Mouse (Mus musculus) c-Kit-positive CD71-positive TER-119-negative erythroid progenitor cells, embryonic 14.5 days (primary cell): Measurements from ENCODE around the gene Tmco1.

Experiments used
- DNase-seq: peaks from one replicate; pipeline ENCODE4 v3.0.0-alpha.2; 2013; ENCODE audit warnings: low read depth

The Tmco1 gene

GRCm38 (mm10) chr1:167374003-167374784, 66.0 kb downstream of the Tmco1 start:
- DNase-seq = no peak

DNA sequence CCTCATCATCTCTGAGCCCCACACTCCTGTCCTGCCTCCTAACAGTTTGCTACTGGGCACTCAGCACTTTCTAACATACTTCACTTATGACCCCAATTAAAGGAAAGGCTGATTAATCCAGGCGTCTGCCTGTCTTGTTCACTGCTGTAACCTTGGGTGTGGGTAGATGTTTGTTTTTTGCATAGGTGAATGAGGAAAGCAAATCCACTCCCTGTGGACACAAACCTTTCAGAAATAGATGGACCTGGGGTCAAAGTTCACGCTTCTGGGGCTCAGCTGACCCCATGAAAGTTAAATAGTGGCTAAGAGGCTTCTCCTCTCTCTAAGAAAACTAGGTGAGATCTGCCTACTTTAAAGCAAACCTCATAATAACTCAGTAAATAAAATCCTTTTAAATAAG, 66.8 kb downstream of the Tmco1 start:
- no peak for DNase-seq

DNA sequence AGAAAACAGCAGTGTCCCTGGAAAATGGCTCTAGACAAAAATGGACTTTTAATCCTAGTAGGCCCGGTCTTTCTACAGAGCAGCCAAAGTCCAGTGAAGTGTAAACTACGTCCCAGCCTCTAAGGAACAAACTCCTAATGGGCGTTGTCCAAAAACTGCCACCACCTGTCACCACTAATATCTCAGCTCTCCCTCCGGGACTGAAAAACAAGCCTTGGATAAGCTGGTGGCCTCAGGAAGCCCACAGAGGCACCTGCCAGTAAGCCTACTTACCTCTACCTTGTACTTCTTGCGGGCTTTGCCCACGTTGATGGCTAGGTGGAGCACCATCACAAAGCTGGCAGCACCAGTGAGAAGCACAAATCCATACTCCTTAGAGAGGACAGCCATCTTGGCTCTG, 69.8 kb downstream of the Tmco1 start:
- DNase-seq = no peak

DNA sequence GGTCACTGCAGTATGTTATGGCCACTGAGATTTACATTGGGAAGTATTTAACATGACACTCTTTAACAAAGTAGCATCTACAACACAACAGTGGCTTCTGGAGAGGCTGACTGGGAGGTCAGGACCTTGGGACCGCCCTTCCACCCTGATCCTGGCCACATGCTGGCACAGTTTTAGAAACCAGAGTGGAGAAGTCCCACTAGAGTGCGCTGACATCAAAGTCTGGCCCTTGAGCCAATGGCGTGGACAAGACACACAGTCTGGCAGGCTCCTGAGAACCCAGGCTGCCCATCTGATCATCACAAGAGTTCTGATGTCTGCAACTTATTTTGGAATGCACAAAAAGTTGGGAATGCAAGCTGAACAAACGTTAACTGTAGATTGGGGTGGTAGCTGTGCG, 71.6 kb downstream of the Tmco1 start:
- no peak for DNase-seq

DNA sequence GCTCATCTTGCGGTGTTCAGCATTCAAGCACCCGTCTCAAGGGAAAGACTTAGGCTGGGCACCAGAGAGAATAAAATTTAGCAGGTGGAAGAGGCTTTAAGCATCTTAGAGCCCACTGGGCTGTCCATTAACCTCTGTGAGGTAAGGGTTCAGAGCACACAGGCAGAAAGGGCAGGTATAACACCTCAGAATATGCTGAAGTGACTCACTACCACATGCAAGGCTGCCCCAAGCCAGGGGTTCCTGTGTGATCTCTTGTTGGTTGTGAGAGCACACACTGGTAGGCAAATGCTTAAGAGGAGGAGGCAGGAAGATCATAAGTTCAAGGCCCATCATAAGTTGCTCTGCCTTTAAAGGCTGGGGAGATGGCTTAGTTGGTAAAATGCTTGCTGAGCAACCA, 72.0 kb downstream of the Tmco1 start:
- DNase-seq = no peak

- DNase-seq = no peak
Observed at GRCm38 (mm10) chr1:167381050-167382015, 73.2 kb downstream of the Tmco1 start.

- DNase-seq = no peak
Observed at GRCm38 (mm10) chr1:167382316-167382715, 74.1 kb downstream of the Tmco1 start.

GRCm38 (mm10) chr1:167382763-167383162, 74.6 kb downstream of the Tmco1 start:
- DNase-seq = no peak

DNA sequence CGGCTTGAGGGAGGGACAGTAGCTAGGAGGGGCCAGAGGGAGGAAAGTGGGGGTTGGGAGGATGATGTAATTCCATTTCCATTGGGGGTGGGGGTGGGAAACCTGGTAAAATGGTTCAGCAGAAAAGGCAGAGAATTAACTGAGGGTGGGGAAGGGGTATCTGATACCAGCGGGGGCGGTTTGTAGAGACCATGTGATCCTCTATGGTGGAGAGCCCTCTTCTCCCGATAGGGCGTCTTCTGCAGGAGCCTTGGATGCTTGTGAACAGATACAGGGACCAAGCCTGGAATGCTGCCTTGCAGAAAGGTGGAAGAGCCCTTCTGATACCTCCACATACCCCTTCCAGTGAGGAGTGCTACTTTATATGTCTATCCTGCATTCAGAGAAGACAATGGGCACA, 75.0 kb downstream of the Tmco1 start:
- DNase-seq = no peak
